Mouse (Mus musculus) CD4-positive, CD25-positive, alpha-beta regulatory T cell, adult 4 months (primary cell): ENCODE data around the gene Slc6a2. TPM values are rescaled to one million over a fixed set of nuclear protein-coding genes. Genes with fewer than 3 reads are reported as not detected.

Experiments used
- ATAC-seq: one replicate; pipeline ENCODE4 v1.8.0; 2017
- polyA plus RNA-seq, 2 experiments: library from polyadenylated mRNA; unstranded; fragments of 100-300 nt; shearing (Covaris generic); gene quantifications; one replicate each; pipeline ENCODE4 v1.2.1; 2017

Slc6a2 gene
- polyA plus RNA-seq, 2 experiments from 2014 or later, result not detected

DNA sequence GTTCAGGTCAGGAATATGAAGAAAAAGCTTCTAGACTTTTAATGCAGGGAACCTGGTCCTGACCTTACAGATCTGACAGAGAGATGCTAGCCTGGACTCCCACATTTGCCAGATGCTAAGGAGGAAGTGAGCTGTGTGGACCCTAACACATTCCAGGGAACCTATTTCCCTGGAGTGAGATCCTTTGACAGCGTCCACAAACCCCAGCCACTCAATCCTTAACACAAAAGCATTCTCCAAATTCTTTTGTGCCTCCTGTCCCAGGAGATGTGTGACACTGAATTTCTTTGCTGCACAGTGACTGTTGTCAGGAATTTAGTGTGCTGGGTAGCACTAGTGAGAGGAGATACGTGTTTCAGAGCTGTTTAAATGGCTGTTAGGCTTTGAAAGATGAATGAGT, 79.0 kb downstream of the Slc6a2 start:
- ATAC-seq, result no peak

DNA sequence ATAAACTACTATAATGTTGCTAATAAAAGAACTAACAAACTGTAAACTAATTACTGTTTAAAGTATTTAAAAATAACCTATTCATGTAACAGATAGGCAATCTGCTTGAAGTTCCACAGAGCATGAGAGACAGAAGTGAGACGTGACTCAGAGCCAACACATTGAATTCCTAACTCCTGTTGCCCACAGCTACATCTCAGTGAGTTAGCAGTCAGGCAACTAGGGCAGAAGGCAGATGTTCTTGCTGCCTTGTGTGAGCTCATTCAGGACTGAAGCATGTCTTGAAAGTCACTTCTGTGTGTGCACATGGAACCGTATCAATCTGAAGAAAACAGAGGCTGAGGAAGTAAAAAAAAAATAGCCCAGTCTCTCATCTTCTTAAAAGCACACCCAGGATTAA, 80.4 kb downstream of the Slc6a2 start:
- no peak for ATAC-seq

DNA sequence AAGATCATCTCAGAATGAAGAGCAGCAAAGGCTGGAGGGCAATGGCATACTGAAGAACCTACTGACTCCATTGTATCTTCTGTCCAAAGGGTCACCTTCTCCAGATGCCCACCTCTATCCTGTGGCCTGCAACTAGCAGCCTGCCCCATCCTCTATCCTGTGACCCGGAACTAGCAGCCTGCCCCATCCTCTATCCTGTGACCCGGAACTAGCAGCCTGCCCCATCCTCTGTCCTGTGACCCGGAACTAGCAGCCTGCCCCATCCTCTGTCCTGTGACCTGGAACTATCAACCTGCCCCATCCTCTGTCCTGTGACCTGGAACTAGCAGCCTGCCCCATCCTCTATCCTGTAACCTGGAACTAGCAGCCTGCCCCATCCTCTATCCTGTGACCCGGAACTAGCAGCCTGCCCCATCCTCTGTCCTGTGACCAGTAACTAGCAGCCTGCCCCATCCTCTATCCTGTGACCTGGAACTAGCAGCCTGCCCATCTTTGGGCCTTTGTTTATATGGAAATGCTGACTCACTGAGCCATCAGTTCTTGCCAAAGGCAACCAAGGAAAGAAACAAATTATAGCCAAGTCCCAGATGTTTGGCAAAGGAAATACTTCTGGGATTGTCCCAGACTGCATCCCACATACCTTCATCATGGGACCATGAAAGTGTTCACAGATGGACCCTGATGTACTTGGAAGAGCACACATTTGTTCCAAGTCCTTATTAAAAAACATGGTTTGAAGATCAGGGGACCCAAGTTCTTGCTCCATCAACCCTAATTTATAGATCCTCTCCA, 81.1 kb downstream of the Slc6a2 start:
- ATAC-seq, result no peak

DNA sequence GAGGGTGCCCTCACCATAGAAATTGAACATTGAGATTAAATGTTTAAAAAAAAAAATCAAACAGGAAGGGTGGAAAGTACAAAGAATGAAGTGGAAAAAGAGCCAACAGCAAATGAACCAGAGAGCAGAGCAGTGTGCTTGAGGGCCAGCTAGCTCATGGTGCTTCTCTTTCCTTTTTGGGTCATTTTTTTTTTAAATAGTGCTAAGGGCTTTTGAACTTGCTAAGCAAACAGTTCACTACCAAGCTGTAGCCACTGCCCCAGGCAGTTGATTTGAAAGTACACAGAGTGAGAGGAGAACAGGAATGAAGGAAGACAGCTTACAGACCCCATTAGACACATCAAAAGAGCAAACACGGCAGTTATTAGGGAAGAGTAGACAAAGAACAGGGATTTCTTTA, 83.2 kb downstream of the Slc6a2 start:
- no peak for ATAC-seq

DNA sequence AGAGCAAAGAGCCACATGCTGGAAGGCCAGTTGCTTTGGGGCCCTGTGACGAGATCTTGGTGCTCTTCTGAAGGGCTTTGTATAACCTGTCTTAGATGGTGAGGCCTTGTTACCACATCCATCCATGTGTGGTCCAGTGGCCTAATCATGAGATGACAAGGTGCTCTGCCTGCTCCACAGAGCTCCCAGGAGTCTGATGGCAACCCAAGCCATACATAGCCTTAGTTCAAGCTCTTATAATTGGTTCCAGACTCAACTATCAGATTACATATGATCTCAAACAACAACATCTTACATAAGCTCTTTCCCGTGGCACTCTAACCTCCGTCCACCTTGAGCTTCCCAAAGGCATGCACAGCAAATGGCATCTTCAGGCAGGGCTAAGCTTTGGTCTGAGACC, 88.2 kb downstream of the Slc6a2 start, which contains the start of gene Ces1a:
Ces1a (minus strand) TSS at position 101 of the 400 bp plus-strand sequence.
- ATAC-seq, result no peak

DNA sequence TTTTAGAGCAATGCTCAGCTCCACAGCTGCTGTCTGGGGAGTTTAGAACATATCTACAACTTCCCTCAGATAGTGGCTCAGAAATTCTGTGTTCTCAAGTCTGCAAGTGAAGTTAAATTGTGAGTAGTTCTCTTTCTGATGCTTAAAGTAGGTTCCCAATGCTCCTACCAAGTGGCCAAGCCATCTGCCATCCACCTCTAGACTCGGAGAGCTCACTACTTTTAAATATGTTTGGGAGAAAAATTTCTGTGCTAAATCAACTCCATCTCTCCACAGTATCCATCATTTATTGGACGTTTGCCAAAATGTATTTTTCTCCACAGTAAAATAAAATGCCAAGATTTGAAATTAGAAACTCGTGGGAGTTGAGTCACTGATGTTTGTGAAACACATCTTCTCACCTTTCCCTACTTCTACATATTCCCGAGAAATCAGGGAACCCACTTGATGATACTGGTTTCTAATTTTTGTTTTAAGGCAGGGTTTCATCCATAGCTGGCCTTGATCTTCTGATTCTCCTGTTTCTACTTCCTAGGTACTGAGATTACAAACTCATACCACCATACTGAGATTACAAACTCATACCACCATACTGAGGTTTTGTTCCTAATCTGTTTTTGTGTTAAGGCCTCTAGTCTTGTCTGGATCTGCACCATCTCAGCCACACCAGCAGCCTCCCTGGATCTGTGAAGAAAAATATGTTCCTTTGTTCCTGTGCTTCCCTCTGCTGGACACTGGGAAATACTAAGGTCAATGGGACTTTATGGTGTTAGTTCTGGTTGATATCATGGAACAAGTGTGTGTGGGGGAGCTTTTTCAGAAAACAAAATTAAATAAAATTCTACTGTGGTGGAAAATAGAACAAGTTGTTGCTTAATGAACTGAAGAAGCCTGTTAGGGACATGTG, 88.9 kb downstream of the Slc6a2 start:
- ATAC-seq, result no peak

Other genes starting within 250 kb of the Slc6a2 start
- not detected for gene Mmp2, start 132.8 kb upstream of the Slc6a2 start, polyA plus RNA-seq
- under 1 TPM in 1 of 2 experiments, not detected in 1; 0.22 TPM for gene Lpcat2, start 104.7 kb upstream of the Slc6a2 start, polyA plus RNA-seq
- gene Capns2, start 58.7 kb upstream of the Slc6a2 start, polyA plus RNA-seq, result not detected
- gene Ces1a, start 88.1 kb downstream of the Slc6a2 start, polyA plus RNA-seq, result not detected
- gene Ces1b, start 119.9 kb downstream of the Slc6a2 start, polyA plus RNA-seq, result not detected
- not detected for gene Ces1c, start 171.2 kb downstream of the Slc6a2 start, polyA plus RNA-seq
- gene Ces1d, start 237.8 kb downstream of the Slc6a2 start, polyA plus RNA-seq, result not detected